Mouse (Mus musculus) retina, adult 2 months (tissue): ENCODE measurements around the gene Clrn3.
A peak's percentile ranks its signal among the peaks of the same experiment; 100 is the strongest.
"Not testable (repeated sequence)": the region's sequence is repeated elsewhere in the genome, so short reads cannot be mapped to it uniquely, and the experiment has no call there.

Experiments
- DNase-seq: peaks from one replicate; pipeline ENCODE4 v3.0.0-alpha.2; 2012; ENCODE audit warnings: low read depth, low spot score

The Clrn3 gene

GRCm38 (mm10) chr7:135537341-135537901 is 9.0 kb upstream of the Clrn3 start, which contains the start of gene Ptpre:
TSS of gene Ptpre (plus strand) at chr7:135537481.
- peak; percentile 16 for DNase-seq

GRCm38 (mm10) chr7:135535908-135536307 is 7.5 kb upstream of the Clrn3 start:
- DNase-seq, result no peak

GRCm38 (mm10) chr7:135534548-135535189 is 6.2 kb upstream of the Clrn3 start:
- no peak for DNase-seq

- no peak for DNase-seq
Measured at GRCm38 (mm10) chr7:135529068-135529467, 614 bp upstream of the Clrn3 start.

GRCm38 (mm10) chr7:135527169-135527568 is 1.3 kb downstream of the Clrn3 start:
- no peak for DNase-seq

DNA sequence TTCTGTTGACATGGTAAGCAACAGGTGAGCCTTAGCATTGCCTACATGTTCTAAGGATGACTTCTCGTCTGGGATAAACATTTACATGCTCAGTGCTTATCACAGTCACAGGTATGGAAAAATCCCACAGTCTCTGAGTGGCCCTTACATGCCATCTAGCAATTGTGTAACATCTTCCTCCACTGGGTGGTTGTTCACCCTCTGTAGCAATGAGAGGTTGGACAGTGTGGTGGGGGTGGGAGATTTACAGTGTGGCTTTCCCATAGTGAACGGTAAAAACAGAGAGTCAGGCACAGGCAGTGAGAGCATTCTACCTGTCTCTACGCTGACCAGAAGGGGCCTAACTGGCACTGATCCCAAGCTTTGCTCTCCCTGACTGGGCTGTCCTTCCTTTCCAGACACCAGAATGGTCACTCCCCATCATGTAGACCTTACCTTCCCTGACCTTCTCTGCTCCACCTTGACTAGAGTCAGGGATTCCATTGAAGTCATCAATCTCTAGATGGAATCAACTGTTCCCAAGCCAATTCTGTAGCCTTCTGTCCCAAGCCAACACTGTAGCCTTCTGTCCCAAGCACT is 1.8 kb downstream of the Clrn3 start:
- DNase-seq, result no peak

DNA sequence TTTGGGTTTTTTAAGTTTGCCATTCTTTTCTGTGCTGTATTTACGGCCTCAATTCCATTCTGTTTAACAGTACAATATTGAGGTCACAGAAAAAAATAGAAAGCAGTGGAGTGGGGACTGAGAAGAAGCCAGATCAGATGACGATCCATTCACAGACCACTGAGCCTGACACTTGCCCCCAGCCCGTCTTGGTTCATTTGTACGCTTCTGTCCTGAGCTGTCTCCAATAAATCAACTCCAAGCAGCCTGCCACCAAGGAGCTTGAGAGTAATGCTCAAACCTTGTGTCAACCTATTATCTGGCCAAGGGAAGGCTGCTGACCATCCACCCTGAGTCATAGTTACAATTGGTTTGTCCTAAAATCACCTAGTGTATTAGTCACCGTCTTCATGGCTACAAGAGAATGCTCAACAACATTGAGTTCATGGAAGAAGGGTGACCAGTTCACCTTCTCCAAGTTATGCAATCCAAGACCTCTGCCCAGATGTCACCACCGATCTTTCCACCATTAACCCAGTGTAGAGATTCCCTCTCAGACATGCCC is 4.0 kb downstream of the Clrn3 start:
- DNase-seq, result no peak

DNA sequence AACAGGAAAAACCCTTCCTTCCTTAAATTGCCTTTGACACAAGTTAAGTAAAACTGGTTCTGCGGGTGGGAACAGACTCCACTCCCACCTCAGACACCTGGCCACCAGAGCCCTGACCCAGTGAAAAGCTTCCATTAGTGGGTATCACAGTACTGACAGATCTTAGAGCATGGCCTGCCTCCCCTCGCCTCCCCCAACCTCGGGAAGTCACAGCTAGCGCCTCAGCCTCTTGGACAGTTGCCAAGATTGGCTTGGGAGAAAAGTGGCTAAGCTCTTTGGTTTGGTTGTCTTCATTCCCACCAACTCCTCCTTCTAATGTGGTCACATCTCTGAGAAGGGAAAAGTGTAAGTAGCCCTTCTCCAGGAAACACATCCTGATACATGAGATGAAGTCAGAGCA is 4.5 kb downstream of the Clrn3 start:
- no peak for DNase-seq

DNA sequence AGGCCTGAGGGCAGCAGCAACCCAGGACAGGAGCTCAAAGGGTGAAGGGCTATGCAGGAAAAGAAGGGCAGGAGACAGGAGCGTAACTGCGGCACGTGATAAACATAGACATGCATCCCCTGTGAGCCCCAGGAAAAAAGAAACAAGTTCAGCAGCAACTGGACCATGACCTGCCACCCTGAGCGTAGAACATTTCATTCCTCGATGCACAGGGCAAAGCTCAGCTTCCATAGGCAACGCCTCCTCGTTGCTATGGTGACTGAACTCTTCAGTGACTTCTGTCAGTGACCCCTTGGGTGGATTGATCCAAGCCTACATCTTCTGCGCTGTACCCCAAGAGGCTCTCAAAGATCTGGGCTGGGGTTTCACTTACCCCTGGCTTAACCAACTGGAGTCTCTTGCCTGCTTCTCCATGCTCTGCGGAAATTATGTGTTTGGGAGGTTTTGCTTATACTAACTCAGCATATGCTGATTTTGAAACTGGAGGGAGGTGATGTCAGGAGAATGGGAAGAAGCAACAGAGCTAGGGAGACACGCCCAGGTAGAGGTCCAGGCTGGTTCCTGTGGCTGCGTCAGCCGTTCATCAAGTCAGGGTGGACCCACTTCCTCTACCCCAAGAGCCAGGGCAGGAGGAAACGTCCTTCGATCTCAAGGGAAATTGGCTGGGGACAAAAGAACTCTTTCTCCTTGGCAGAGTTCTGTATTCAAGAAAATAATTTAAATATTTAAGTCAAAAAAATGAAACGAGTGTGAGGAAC is 6.5 kb downstream of the Clrn3 start:
- no peak for DNase-seq

DNA sequence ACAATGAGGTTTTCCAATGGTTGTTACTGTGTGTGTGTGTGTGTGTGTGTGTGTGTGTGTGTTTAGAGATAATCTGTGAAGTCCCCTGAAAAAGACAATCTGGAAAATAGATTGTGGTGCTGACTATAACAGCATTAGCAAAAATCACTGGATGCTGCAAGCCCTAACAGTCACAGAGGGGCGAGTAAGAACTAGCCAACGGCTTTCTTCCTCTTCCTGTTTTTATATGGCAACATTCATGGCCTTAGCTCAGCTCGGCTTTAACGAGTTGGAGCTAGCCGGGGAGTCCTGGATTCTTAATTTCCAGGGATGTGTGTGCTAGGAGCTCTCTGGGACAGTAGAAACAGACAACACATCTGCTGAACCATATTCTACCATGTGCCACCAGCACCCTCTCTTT is 8.2 kb downstream of the Clrn3 start:
- no peak for DNase-seq

- DNase-seq, result no peak
Measured at GRCm38 (mm10) chr7:135517191-135517590, 11.3 kb downstream of the Clrn3 start.

GRCm38 (mm10) chr7:135511723-135512122 is 16.7 kb downstream of the Clrn3 start:
- no peak for DNase-seq

DNA sequence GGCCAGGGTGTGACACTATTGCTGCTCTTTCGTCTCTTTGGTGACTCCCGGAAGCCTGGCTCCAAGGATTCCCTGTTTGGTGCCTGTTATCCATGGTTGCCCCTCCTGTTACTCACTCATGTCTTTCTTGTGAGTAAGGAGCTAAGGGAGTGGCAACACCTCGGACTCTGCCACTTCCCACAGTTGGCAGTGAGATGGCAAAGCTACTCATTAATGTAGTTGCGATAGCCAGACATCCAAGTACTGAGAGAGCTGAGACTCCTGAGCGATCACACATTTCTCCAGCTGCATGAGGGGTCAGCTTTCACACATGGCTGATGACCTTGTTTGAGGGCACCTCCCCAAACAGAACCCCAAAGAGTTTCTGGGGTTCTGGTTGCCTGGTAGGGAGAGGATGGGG is 18.0 kb downstream of the Clrn3 start:
- no peak for DNase-seq

- DNase-seq, result no peak
Measured at GRCm38 (mm10) chr7:135509272-135509671, 19.2 kb downstream of the Clrn3 start.

GRCm38 (mm10) chr7:135508602-135509001 is 19.9 kb downstream of the Clrn3 start:
- DNase-seq, result no peak

GRCm38 (mm10) chr7:135506506-135506905 is 21.9 kb downstream of the Clrn3 start:
- not testable (repeated sequence) for DNase-seq

DNA sequence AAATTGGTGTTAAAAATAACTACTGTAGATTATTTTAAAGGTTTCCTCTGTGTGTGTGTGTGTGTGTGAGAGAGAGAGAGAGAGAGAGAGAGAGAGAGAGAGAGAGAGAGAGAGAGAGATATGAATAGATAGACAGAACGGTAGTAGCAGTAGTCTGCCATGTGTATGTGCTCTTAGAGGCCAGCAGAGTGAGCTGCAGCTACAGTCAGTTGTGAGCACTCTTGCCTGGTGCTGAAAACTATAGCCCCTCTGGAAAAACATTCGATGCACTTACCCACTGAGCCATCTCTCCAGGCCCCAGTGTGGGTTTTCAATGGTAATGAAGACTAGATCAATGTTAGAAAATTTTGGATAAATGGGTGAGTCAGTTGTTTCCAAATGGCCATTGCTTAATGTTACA is 29.1 kb downstream of the Clrn3 start:
- DNase-seq, result no peak

- DNase-seq, result no peak
Measured at GRCm38 (mm10) chr7:135498565-135499186, 29.8 kb downstream of the Clrn3 start.

DNA sequence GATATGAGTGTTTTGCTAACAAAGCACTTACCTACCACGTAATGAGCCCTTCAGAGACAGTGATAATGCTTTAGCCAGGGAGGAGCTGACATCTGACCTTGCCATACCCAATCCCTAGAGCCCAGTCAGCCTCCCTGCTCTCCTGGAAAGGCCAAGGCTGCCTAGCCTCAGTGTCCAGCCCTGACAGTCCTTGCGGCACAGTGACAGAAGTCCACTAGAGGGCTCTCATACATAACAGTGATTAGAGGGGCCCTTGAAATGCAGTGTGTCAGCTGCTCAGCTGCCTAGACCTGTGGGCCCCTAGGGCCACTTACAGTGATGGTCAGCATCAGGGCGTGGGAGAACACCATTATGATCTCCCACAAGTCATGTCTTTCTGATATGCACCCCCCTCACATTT is 33.2 kb downstream of the Clrn3 start:
- DNase-seq, result no peak

DNA sequence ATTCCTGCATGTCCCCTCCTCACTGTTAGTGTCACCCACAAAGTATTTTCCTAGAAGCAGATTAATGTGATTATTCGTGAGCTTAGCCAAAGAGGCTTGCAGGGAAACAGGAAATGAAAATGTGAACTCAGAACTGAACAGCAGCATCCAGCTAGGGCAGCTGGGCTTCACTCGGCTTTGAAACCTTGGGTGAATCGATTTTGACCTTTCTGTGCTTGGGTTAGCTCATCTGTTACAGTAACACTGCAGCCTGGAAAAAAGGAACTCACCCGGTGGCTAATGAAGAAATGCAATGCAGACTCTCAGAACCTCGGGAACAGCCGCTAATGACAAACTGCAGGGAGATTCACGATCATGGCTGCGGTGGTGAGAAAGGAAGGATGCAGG is 38.0 kb downstream of the Clrn3 start:
- DNase-seq, result no peak

- DNase-seq, result no peak
Measured at GRCm38 (mm10) chr7:135489724-135490499, 38.5 kb downstream of the Clrn3 start.
